Mouse (Mus musculus) C2C12 (cell line): ENCODE data around the gene Hes2. TPM values are rescaled to one million over a fixed set of nuclear protein-coding genes. Genes with fewer than 3 reads are reported as not detected.

Experiments used
- H3K27me3 ChIP-seq: one replicate; pipeline ENCODE4 v1.6.1; 2011; ENCODE audit not compliant: control insufficient read depth, insufficient read depth, insufficient read length
- H3K36me3 ChIP-seq: one replicate; pipeline ENCODE4 v1.6.1; 2011; ENCODE audit not compliant: control insufficient read depth, insufficient read depth
- H3K4me3 ChIP-seq: one replicate; pipeline ENCODE4 v1.5.1; 2011; ENCODE audit warnings: mild to moderate bottlenecking, control low read depth; ENCODE audit not compliant: poor library complexity, insufficient read depth, severe bottlenecking
- H3K79me2 ChIP-seq: one replicate; pipeline ENCODE4 v1.6.1; 2011; ENCODE audit not compliant: control insufficient read depth, insufficient read depth
- H3K79me3 ChIP-seq: one replicate; pipeline ENCODE4 v1.6.1; 2011; ENCODE audit warnings: low read depth, control low read depth
- H3ac ChIP-seq: one replicate; pipeline ENCODE3; 2011; ENCODE audit warnings: low read depth; ENCODE audit not compliant: control insufficient read depth, insufficient read length
- CEBPB ChIP-seq: IDR thresholded peaks from one replicate; pipeline ENCODE4 v1.6.1; 2011; ENCODE audit warnings: low read depth, mild to moderate bottlenecking, control low read depth, moderate library complexity
- CTCF ChIP-seq: IDR thresholded peaks from one replicate; pipeline ENCODE4 v1.5.1; 2011; ENCODE audit not compliant: control insufficient read depth, insufficient read depth, insufficient read length
- FOSL1 ChIP-seq: IDR thresholded peaks from one replicate; pipeline ENCODE4 v1.8.0; 2011; ENCODE audit warnings: mild to moderate bottlenecking, low read length; ENCODE audit not compliant: poor library complexity, insufficient read depth, severe bottlenecking
- MAX ChIP-seq: IDR thresholded peaks from one replicate; pipeline ENCODE4 v1.6.1; 2011; ENCODE audit warnings: mild to moderate bottlenecking, control low read depth
- MYOD1 ChIP-seq: IDR thresholded peaks from one replicate; pipeline ENCODE4 v1.6.1; 2011; ENCODE audit warnings: low read depth; ENCODE audit not compliant: control insufficient read depth, insufficient read length
- MYOG ChIP-seq: IDR thresholded peaks from one replicate; pipeline ENCODE4 v1.6.1; 2011; ENCODE audit not compliant: control insufficient read depth, insufficient read length; ENCODE audit errors: extremely low read depth
- USF1 ChIP-seq: IDR thresholded peaks from one replicate; pipeline ENCODE4 v1.6.1; 2011; ENCODE audit warnings: low read depth, mild to moderate bottlenecking, control low read depth, moderate library complexity
- polyA plus RNA-seq: library from polyadenylated mRNA; unstranded; fragments of >200 nt; fragmentation: generic; extraction: Trizol; gene quantifications from one replicate; pipeline ENCODE4 v1.2.1, GENCODE M21; 2012; ENCODE audit warnings: missing spikeins

Hes2 gene
- polyA plus RNA-seq, 1 experiment = not detected

DNA sequence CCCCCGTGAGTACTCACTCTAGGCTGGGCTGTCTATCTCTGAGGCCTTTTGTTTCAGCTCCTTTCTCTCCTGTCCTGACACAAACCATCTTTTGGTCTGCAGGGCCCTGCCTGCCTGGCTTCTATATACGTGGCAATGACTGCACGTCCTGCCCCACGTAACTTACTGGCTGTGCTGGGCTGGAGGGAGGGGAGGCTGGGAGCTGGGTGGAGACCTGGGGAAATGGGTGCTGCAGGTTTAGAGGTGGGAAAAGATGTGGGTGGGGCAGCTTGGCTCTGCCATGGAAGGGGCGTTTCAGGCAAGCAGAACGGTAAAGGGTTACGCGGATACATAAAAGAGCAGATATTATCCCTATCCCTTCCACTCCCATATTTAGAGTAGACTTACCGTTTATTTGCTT is 41.1 kb upstream of the Hes2 start:
- no peaks in the 10 kb centered on the region for H3K27me3 ChIP-seq
- H3K36me3 ChIP-seq = peaks cover 3% of the 10 kb centered on the region
- no peak overlapping the region for H3ac ChIP-seq
- H3K79me2 ChIP-seq = no peaks in the 10 kb centered on the region
- TF ChIP-seq CTCF = no peak
- TF ChIP-seq FOSL1 = no peak
- TF ChIP-seq MYOD1 = no peak
- TF ChIP-seq CEBPB = no peak
- no peak for TF ChIP-seq MAX
- no peak for TF ChIP-seq USF1
- no peak for TF ChIP-seq MYOG
- H3K4me3 ChIP-seq = no peak overlapping the region
- H3K79me3 ChIP-seq = no peaks in the 10 kb centered on the region

- Histone ChIP-seq H3K4me3 (no peak overlapping the region), H3ac (no peak overlapping the region), H3K36me3 (no peaks in the 10 kb centered on the region), H3K27me3 (peaks cover 5% of the 10 kb centered on the region), H3K79me2 (no peaks in the 10 kb centered on the region), H3K79me3 (no peaks in the 10 kb centered on the region)
- TF ChIP-seq MYOG (no peak), CEBPB (no peak), USF1 (no peak)
Measured at GRCm38 (mm10) chr4:152119396-152120292, 39.0 kb upstream of the Hes2 start.

- no peak overlapping the region for H3K4me3 ChIP-seq
- peaks cover 14% of the 10 kb centered on the region for H3K27me3 ChIP-seq
- H3K79me2 ChIP-seq = no peaks in the 10 kb centered on the region
Measured at GRCm38 (mm10) chr4:152120311-152121182, 38.1 kb upstream of the Hes2 start.

GRCm38 (mm10) chr4:152121183-152121505 is 37.5 kb upstream of the Hes2 start:
- Histone ChIP-seq H3K79me3 (no peaks in the 10 kb centered on the region), H3ac (no peak overlapping the region), H3K4me3 (no peak overlapping the region), H3K79me2 (no peaks in the 10 kb centered on the region), H3K36me3 (no peaks in the 10 kb centered on the region), H3K27me3 (peaks cover 20% of the 10 kb centered on the region)
- TF ChIP-seq MAX (no peak), MYOG (no peak), USF1 (no peak), CTCF (no peak), CEBPB (no peak), FOSL1 (no peak), MYOD1 (no peak)

More at GRCm38 (mm10) chr4:152120311-152121182, 38.1 kb upstream of the Hes2 start:
- no peaks in the 10 kb centered on the region for H3K79me3 ChIP-seq
- H3ac ChIP-seq = no peak overlapping the region
- no peak for TF ChIP-seq USF1
- TF ChIP-seq CTCF = no peak
- TF ChIP-seq CEBPB = no peak
- no peaks in the 10 kb centered on the region for H3K36me3 ChIP-seq

GRCm38 (mm10) chr4:152124361-152124961 is 34.2 kb upstream of the Hes2 start:
- H3K79me2 ChIP-seq = no peaks in the 10 kb centered on the region
- H3K79me3 ChIP-seq = no peaks in the 10 kb centered on the region
- no peaks in the 10 kb centered on the region for H3K36me3 ChIP-seq
- TF ChIP-seq MAX (no peak), CTCF (no peak), FOSL1 (no peak), USF1 (no peak), MYOD1 (no peak), MYOG (no peak), CEBPB (no peak)
- peaks cover 41% of the 10 kb centered on the region for H3K27me3 ChIP-seq
- no peak overlapping the region for H3K4me3 ChIP-seq
- H3ac ChIP-seq = no peak overlapping the region
